Mouse (Mus musculus) frontal cortex, adult (tissue): ENCODE data around the gene Gpr146.
"Not testable (repeated sequence)": the region's sequence is repeated elsewhere in the genome, so short reads cannot be mapped to it uniquely, and the experiment has no call there.

Experiments used
- ATAC-seq: cut with Nextera tagmentation; 2 replicates; pipeline ENCODE4 v1.9.2; 2017; ENCODE audit warnings: mild to moderate bottlenecking, moderate library complexity, mixed read lengths; ENCODE audit not compliant: low TSS enrichment

The Gpr146 gene

GRCm38 (mm10) chr5:139377468-139378270 lies at the start of gene Gpr146:
Gene Gpr146, plus strand, starts transcription at chr5:139377697.
- no peak for ATAC-seq

GRCm38 (mm10) chr5:139330766-139331165 lies 46.7 kb upstream of the Gpr146 start:
- ATAC-seq = peak; percentile 42; the same call in 1 of the 2 replicates

DNA sequence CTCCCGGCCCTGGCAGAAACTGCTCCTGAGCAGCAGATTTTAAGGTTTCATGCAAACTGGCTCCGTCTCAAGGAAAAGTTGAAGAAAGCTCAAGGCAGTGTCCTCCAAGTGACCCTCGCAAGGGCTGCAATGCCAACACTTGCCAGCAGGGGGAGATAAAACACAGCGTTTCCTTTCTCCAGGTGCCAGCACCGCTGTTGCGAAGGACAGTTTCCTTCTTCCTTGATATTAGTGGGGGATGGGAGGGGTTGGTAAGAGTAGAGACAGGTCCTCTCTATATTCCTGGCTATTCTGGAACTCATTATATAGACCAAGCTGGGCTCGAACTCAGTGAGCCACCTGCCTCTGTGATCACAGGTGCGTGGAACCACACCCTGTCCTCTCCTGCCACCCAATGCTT lies 45.8 kb upstream of the Gpr146 start:
- ATAC-seq = 0 out of 2 replicates have a peak, but pooled peaks have one; percentile 31

- no peak for ATAC-seq
Observed at GRCm38 (mm10) chr5:139332590-139333272, 44.8 kb upstream of the Gpr146 start.

DNA sequence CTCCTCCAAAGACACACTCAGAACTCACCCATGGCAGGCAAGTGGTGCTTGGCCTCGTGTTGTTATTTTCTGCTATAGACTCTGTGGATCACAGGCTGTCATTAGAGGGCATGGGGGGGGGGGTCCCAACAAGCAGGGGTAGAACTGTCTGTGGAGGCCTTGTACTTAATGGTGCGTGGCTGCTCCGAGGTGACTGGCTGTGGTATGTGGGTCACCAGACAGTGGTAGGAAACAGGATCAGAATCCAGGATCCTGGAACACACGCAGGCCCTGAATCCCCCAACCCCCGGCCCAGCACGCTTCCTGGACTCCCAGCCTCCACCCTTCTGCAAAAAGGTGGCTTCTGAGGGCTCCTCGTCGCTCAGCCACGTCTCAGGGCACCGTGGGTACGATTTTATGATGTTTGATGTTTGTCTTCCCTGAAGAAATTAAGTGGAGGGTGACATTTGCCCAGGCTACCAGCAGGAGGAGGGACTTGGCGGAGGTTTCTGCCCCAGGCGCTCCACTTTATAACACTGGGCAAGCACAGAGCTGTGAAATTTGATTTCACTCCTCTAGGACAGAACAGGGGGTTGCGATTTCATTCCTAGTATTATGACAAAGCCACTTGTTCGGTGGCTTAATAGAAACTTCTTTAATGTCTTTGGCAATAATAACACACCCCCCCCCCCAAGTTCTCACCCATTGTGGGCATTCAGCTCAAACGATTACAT lies 44.0 kb upstream of the Gpr146 start:
- ATAC-seq = no peak

GRCm38 (mm10) chr5:139334394-139334793 lies 43.1 kb upstream of the Gpr146 start:
- ATAC-seq = not testable (repeated sequence)

- no peak for ATAC-seq
Observed at GRCm38 (mm10) chr5:139335634-139336033, 41.9 kb upstream of the Gpr146 start.

GRCm38 (mm10) chr5:139337826-139338370 lies 39.6 kb upstream of the Gpr146 start:
- ATAC-seq = no peak

- ATAC-seq = no peak
Observed at GRCm38 (mm10) chr5:139338403-139338802, 39.1 kb upstream of the Gpr146 start.

DNA sequence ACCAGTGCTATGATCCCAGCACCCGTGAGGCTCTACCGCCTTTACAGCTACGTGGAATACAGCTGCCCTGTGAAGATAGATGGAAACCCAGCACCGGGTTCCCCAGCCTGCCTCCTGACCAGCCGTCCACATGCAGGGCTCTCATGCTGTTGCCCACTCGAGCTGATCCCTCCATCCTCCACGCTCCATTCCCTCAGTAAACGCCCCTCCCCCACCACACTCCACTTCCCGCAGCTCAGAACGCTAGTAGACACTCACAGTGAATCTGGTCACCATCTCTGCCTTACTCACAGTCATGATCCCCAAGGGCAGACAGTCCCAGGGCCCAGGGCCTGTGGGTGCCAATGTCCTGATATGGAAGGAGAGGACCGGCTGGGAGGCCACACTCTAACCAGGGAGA lies 38.6 kb upstream of the Gpr146 start:
- no peak for ATAC-seq

DNA sequence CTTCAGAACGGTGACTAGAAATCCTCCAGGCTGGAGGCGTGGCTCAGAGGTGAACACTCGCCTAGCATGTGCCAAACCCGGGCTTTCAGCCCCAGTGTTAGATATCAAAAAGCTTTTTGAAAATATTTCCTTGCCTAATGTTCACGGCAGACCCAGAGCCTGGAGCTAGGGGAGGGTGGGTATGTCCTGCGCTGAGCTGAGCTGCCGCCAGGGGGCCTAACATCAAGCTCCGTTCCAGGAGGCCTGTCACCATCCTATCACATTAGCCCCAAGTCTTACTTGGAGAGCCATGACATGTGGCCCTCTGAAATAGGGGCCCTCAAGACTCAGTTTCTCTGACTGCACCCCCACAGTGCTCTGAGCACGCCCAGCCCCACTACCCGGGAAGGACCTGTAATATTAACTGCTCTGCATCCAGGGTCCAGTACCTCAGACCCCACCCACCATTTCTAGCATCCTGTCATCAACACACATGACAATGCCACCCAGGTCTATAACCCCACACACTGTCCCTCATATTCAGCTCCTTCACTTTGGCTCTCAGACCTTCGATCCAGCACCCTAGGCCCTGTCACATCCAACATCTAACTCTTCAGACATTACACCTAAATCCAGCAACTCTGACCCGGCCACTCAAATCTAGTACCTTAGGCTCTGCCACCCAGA lies 33.3 kb upstream of the Gpr146 start:
- peak; percentile 68 for ATAC-seq

GRCm38 (mm10) chr5:139344687-139345363 lies 32.7 kb upstream of the Gpr146 start:
- ATAC-seq = peak; percentile 95

GRCm38 (mm10) chr5:139345364-139345714 lies 32.2 kb upstream of the Gpr146 start:
- ATAC-seq = peak; percentile 44; the same call in 1 of the 2 replicates

- no peak for ATAC-seq
Observed at GRCm38 (mm10) chr5:139347225-139347624, 30.3 kb upstream of the Gpr146 start.

DNA sequence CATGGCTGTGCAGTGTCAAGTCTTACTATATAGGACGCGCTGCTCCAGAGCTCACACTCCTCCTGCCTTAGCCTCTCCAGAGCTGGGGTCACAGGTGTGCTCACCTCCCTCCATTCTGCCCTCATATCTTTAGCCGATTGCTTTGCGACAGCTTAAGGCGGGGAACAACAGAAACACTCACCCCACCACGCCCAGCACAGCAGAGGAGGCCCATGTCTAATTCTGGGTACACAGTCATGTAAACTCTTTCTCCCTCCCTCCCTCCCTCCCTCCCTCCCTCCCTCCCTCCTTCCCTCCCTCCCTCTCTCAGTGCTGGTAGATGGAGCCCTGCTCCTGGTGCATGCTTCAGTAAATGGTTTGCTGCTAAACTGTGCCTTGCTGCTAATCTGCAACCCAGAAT lies 27.8 kb upstream of the Gpr146 start:
- ATAC-seq = no peak

GRCm38 (mm10) chr5:139351134-139351533 lies 26.4 kb upstream of the Gpr146 start, which contains the start of gene Cox19:
Gene Cox19, minus strand, starts transcription at chr5:139351418.
- ATAC-seq = no peak

DNA sequence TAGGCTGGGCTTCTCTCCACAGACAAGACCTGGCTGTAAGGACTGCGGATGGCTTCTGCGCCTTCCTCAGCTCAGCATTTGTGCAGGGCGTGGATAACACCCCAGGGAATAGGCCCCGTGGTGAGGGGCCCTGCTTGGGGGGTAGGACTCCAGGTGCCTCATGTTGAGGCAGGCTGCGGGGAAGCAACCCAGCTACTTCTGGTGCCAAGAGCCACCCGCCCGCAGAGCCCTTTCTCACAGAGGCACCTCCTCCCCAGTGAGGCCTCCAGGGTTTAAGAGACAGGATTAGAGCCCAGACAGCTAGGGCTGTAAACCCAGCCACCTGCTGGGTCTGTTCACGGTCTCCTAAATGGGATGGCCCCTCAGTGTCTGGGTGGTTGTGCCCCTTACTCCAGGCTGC lies 25.9 kb upstream of the Gpr146 start:
- no peak for ATAC-seq

- ATAC-seq = no peak
Observed at GRCm38 (mm10) chr5:139352317-139352716, 25.2 kb upstream of the Gpr146 start, which contains the start of gene Cyp2w1. Gene Cyp2w1, plus strand, starts transcription at chr5:139352617.

- no peak for ATAC-seq
Observed at GRCm38 (mm10) chr5:139353496-139353895, 24.0 kb upstream of the Gpr146 start.

DNA sequence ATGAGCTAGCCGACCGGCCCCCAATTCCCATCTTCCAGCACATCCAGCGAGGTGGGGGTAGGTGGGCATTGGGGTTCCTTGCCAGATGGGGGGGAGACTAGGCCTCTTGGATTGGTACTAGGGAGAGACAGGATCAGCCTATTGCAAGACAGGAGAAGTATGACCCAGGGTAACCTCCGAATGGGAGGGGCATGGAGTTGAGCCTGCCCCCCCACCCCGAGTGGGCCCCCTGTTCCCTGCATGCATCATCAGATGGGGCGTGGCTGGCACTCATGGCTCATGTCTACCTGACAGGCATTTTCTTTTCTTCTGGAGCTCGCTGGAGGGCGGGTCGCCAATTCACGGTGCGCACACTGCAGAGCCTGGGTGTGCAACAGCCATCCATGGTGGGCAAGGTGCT lies 23.6 kb upstream of the Gpr146 start:
- no peak for ATAC-seq

- peak; percentile 58 for ATAC-seq
Observed at GRCm38 (mm10) chr5:139355235-139355772, 22.2 kb upstream of the Gpr146 start.
